Mouse (Mus musculus): ENCODE data around the gene Krtap6-1.
"Not testable (repeated sequence)": the region's sequence is repeated elsewhere in the genome, so short reads cannot be mapped to it uniquely, and the experiment has no call there.

The Krtap6-1 gene

GRCm38 (mm10) chr16:89031399-89031798 is at the start of gene Krtap6-1:
TSS of gene Krtap6-1 (plus strand) at chr16:89031699.
- in situ Hi-C loops (cut with MboI, MseI) = not testable (repeated sequence)

- in situ Hi-C loops (cut with MboI, MseI) = no loop called here
Measured at GRCm38 (mm10) chr16:89010659-89011058, 20.8 kb upstream of the Krtap6-1 start, which contains the start of gene Krtap22-2. TSS of gene Krtap22-2 (minus strand) at chr16:89010759.

GRCm38 (mm10) chr16:89013973-89014372 is 17.5 kb upstream of the Krtap6-1 start:
- in situ Hi-C loops (cut with MboI, MseI) = no loop called here

GRCm38 (mm10) chr16:89014984-89015383 is 16.5 kb upstream of the Krtap6-1 start, which contains the start of gene Gm10229:
TSS of gene Gm10229 (plus strand) at chr16:89015284.
- in situ Hi-C loops (cut with MboI, MseI) = not testable (repeated sequence)

GRCm38 (mm10) chr16:89041372-89041771 is 9.9 kb downstream of the Krtap6-1 start, which contains the start of gene Gm10228:
TSS of gene Gm10228 (minus strand) at chr16:89041472.
- in situ Hi-C loops (cut with MboI, MseI) = not testable (repeated sequence)

- in situ Hi-C loops (cut with MboI, MseI) = no loop called here
Measured at GRCm38 (mm10) chr16:89047783-89048182, 16.3 kb downstream of the Krtap6-1 start, which contains the start of gene Krtap6-5. TSS of gene Krtap6-5 (minus strand) at chr16:89047883.

GRCm38 (mm10) chr16:89063902-89064301 is 32.4 kb downstream of the Krtap6-1 start, which contains the start of gene 1110025L11Rik:
TSS of gene 1110025L11Rik (minus strand) at chr16:89064002.
- in situ Hi-C loops (cut with MboI, MseI) = not testable (repeated sequence)

GRCm38 (mm10) chr16:89071041-89071440 is 39.5 kb downstream of the Krtap6-1 start:
- in situ Hi-C loops (cut with MboI, MseI) = not testable (repeated sequence)

All from regulatory T cell (primary cell).